Mouse (Mus musculus) frontal cortex, postnatal 36 days (tissue): Measurements from ENCODE around the gene Trim2.

ENCODE experiments used
- DNase-seq, 2 experiments: peaks; one replicate each; pipeline ENCODE4 v3.0.0; 2022; ENCODE audit warnings: low spot score in 2 of 2

Trim2 gene

GRCm38 (mm10) chr3:84324000-84324399 is 17.3 kb upstream of the Trim2 start:
- no peak for DNase-seq

- no peak for DNase-seq
Measured at GRCm38 (mm10) chr3:84319504-84319903, 12.8 kb upstream of the Trim2 start.

GRCm38 (mm10) chr3:84318865-84319264 is 12.2 kb upstream of the Trim2 start:
- DNase-seq = no peak

- peak in 1 of 2 experiments; percentile 76 for DNase-seq
Measured at GRCm38 (mm10) chr3:84314651-84315191, 8.0 kb upstream of the Trim2 start.

- no peak for DNase-seq
Measured at GRCm38 (mm10) chr3:84313801-84314541, 7.3 kb upstream of the Trim2 start.

GRCm38 (mm10) chr3:84313003-84313800 is 6.5 kb upstream of the Trim2 start:
- DNase-seq = peak; percentile 51 to 84

GRCm38 (mm10) chr3:84312326-84312725 is 5.6 kb upstream of the Trim2 start:
- DNase-seq = no peak

- no peak for DNase-seq
Measured at GRCm38 (mm10) chr3:84307516-84307915, 839 bp upstream of the Trim2 start.

- no peak for DNase-seq
Measured at GRCm38 (mm10) chr3:84305722-84306510, 761 bp downstream of the Trim2 start.

- peak; percentile 78 to 86 for DNase-seq
Measured at GRCm38 (mm10) chr3:84305010-84305692, 1.5 kb downstream of the Trim2 start.

- peak; percentile 68 to 70 for DNase-seq
Measured at GRCm38 (mm10) chr3:84304339-84305009, 2.2 kb downstream of the Trim2 start.

- DNase-seq = no peak
Measured at GRCm38 (mm10) chr3:84303395-84303949, 3.2 kb downstream of the Trim2 start.

- DNase-seq = peak in 1 of 2 experiments; percentile 30
Measured at GRCm38 (mm10) chr3:84302273-84302672, 4.4 kb downstream of the Trim2 start.

- DNase-seq = no peak
Measured at GRCm38 (mm10) chr3:84301674-84302073, 5.0 kb downstream of the Trim2 start.

GRCm38 (mm10) chr3:84298186-84298585 is 8.5 kb downstream of the Trim2 start:
- DNase-seq = no peak

GRCm38 (mm10) chr3:84296676-84297075 is 10.0 kb downstream of the Trim2 start:
- DNase-seq = no peak

GRCm38 (mm10) chr3:84294734-84295133 is 11.9 kb downstream of the Trim2 start:
- DNase-seq = no peak

GRCm38 (mm10) chr3:84293666-84294595 is 12.7 kb downstream of the Trim2 start:
- no peak for DNase-seq

- DNase-seq = no peak
Measured at GRCm38 (mm10) chr3:84292238-84292637, 14.4 kb downstream of the Trim2 start.
